Mouse (Mus musculus): ENCODE measurements around the gene Wdr6. TPM values are rescaled to one million over a fixed set of nuclear protein-coding genes. Genes with fewer than 3 reads are reported as not detected.
A peak's percentile ranks its signal among the peaks of the same experiment; 100 is the strongest.
"Not testable (repeated sequence)": the region's sequence is repeated elsewhere in the genome, so short reads cannot be mapped to it uniquely, and the experiment has no call there.

Gene Wdr6
- 2.9 and 6.8 TPM in 2 replicates for total RNA-seq (2015; ENCODE audit: low replicate concordance)
- 1.4 and 3.7 TPM in 2 replicates for total RNA-seq (2017; ENCODE audit: low replicate concordance)

- ATAC-seq (replicated peaks; ENCODE audit: low FRiP score, poor library complexity, severe bottlenecking) = peak; percentile 78
Measured at GRCm38 (mm10) chr9:108578545-108579343, at the start of gene Wdr6. Gene Wdr6, minus strand, starts transcription at chr9:108578739.

GRCm38 (mm10) chr9:108628141-108628540 is 49.6 kb upstream of the Wdr6 start:
- no peak for ATAC-seq (replicated peaks; ENCODE audit: low FRiP score, poor library complexity, severe bottlenecking)

GRCm38 (mm10) chr9:108626498-108626897 is 48.0 kb upstream of the Wdr6 start:
- ATAC-seq (replicated peaks; ENCODE audit: low FRiP score, poor library complexity, severe bottlenecking) = no peak

GRCm38 (mm10) chr9:108617301-108617700 is 38.8 kb upstream of the Wdr6 start:
- no peak for ATAC-seq (replicated peaks; ENCODE audit: low FRiP score, poor library complexity, severe bottlenecking)

- no peak for ATAC-seq (replicated peaks; ENCODE audit: low FRiP score, poor library complexity, severe bottlenecking)
Measured at GRCm38 (mm10) chr9:108611488-108611887, 32.9 kb upstream of the Wdr6 start.

GRCm38 (mm10) chr9:108608889-108609288 is 30.4 kb upstream of the Wdr6 start:
- ATAC-seq (replicated peaks; ENCODE audit: low FRiP score, poor library complexity, severe bottlenecking) = no peak

GRCm38 (mm10) chr9:108607929-108608328 is 29.4 kb upstream of the Wdr6 start:
- not testable (repeated sequence) for ATAC-seq (replicated peaks; ENCODE audit: low FRiP score, poor library complexity, severe bottlenecking)

GRCm38 (mm10) chr9:108601986-108602385 is 23.4 kb upstream of the Wdr6 start:
- ATAC-seq (replicated peaks; ENCODE audit: low FRiP score, poor library complexity, severe bottlenecking) = no peak

- no peak for ATAC-seq (replicated peaks; ENCODE audit: low FRiP score, poor library complexity, severe bottlenecking)
Measured at GRCm38 (mm10) chr9:108600011-108600410, 21.5 kb upstream of the Wdr6 start.

GRCm38 (mm10) chr9:108599021-108599566 is 20.6 kb upstream of the Wdr6 start:
- no peak for ATAC-seq (replicated peaks; ENCODE audit: low FRiP score, poor library complexity, severe bottlenecking)

- peak; percentile 47; the same call in 1 of the 2 replicates for ATAC-seq (replicated peaks; ENCODE audit: low FRiP score, poor library complexity, severe bottlenecking)
Measured at GRCm38 (mm10) chr9:108596998-108597764, 18.6 kb upstream of the Wdr6 start, which contains the start of gene P4htm. Gene P4htm, minus strand, starts transcription at chr9:108597667.

- ATAC-seq (replicated peaks; ENCODE audit: low FRiP score, poor library complexity, severe bottlenecking) = no peak
Measured at GRCm38 (mm10) chr9:108594354-108594753, 15.8 kb upstream of the Wdr6 start.

GRCm38 (mm10) chr9:108591462-108591861 is 12.9 kb upstream of the Wdr6 start:
- ATAC-seq (replicated peaks; ENCODE audit: low FRiP score, poor library complexity, severe bottlenecking) = no peak

- no peak for ATAC-seq (replicated peaks; ENCODE audit: low FRiP score, poor library complexity, severe bottlenecking)
Measured at GRCm38 (mm10) chr9:108589229-108589628, 10.7 kb upstream of the Wdr6 start.

- ATAC-seq (replicated peaks; ENCODE audit: low FRiP score, poor library complexity, severe bottlenecking) = no peak
Measured at GRCm38 (mm10) chr9:108587571-108588180, 9.1 kb upstream of the Wdr6 start.

- ATAC-seq (replicated peaks; ENCODE audit: low FRiP score, poor library complexity, severe bottlenecking) = no peak
Measured at GRCm38 (mm10) chr9:108579344-108579690, 778 bp upstream of the Wdr6 start.

GRCm38 (mm10) chr9:108577934-108578544 is 500 bp downstream of the Wdr6 start:
- ATAC-seq (replicated peaks; ENCODE audit: low FRiP score, poor library complexity, severe bottlenecking) = peak; percentile 31

GRCm38 (mm10) chr9:108577025-108577424 is 1.5 kb downstream of the Wdr6 start:
- ATAC-seq (replicated peaks; ENCODE audit: low FRiP score, poor library complexity, severe bottlenecking) = no peak

GRCm38 (mm10) chr9:108575321-108576297 is 2.9 kb downstream of the Wdr6 start:
- no peak for ATAC-seq (replicated peaks; ENCODE audit: low FRiP score, poor library complexity, severe bottlenecking)
